Mouse (Mus musculus) stomach, embryonic 14.5 days (tissue): Measurements from ENCODE around the gene Klk12. TPM values are rescaled to one million over a fixed set of nuclear protein-coding genes. Genes with fewer than 3 reads are reported as not detected.
A peak's percentile ranks its signal among the peaks of the same experiment; 100 is the strongest.

Experiments
- ATAC-seq: fragments of 200-750 bp; cut with Nextera tagmentation; 2 replicates; pipeline ENCODE4 v1.8.0; 2017; ENCODE audit warnings: low read depth, moderate TSS enrichment; ENCODE audit not compliant: insufficient number of reproducible peaks, insufficient read depth, low FRiP score
- H3K27ac ChIP-seq: fragments of 300-500 bp; sonication (generic); 2 replicates; pipeline ENCODE4 v1.5.1; 2014; ENCODE audit warnings: mild to moderate bottlenecking, low read length, moderate library complexity, mixed read lengths
- H3K27me3 ChIP-seq: fragments of 300-500 bp; sonication (generic); 2 replicates; pipeline ENCODE4 v1.6.1; 2014; ENCODE audit warnings: low read length, control low read depth, mixed read lengths; ENCODE audit not compliant: control insufficient read depth, insufficient read depth
- H3K36me3 ChIP-seq: fragments of 300-500 bp; sonication (generic); 2 replicates; pipeline ENCODE4 v1.6.1; 2014; ENCODE audit warnings: mild to moderate bottlenecking, control low read depth, low read length, moderate library complexity, mixed read lengths; ENCODE audit not compliant: control insufficient read depth, insufficient read depth
- H3K4me1 ChIP-seq: fragments of 300-500 bp; sonication (generic); 2 replicates; pipeline ENCODE4 v1.6.1; 2014; ENCODE audit warnings: low read length, control low read depth, mixed read lengths; ENCODE audit not compliant: control insufficient read depth, insufficient read depth
- H3K4me2 ChIP-seq: fragments of 300-500 bp; sonication (generic); replicated peaks from 2 replicates; pipeline ENCODE4 v1.6.1; 2014; ENCODE audit warnings: low read depth, low read length, control low read depth
- H3K4me3 ChIP-seq: fragments of 300-500 bp; sonication (generic); 2 replicates; pipeline ENCODE4 v1.5.1; 2014; ENCODE audit warnings: low read depth, low read length, control low read depth
- H3K9ac ChIP-seq: fragments of 300-500 bp; sonication (generic); replicated peaks from 2 replicates; pipeline ENCODE4 v1.6.1; 2014; ENCODE audit warnings: low read depth, mild to moderate bottlenecking, control low read depth, low read length, moderate library complexity, mixed read lengths
- H3K9me3 ChIP-seq: fragments of 300-500 bp; sonication (generic); 2 replicates; pipeline ENCODE4 v1.6.1; 2016; ENCODE audit warnings: low read depth, low read length, control low read depth; ENCODE audit not compliant: control insufficient read depth
- WGBS: fragments of 180-500 bp; shearing (Covaris S2); extraction: QIAGEN DNeasy Blood & Tissue Kit; methylation state at CpG from one replicate; pipeline ENCODE4 v1.1.7; 2014; 5-methylcytosine and 5-hydroxymethylcytosine counted together
- polyA plus RNA-seq: library from polyadenylated mRNA; unstranded; fragments of >200 nt; fragmentation: Nextera tagmentation; extraction: Ambion mirVana; gene quantifications from 2 replicates; pipeline ENCODE4 v1.2.1, GENCODE M21; 2014

Klk12 gene
- polyA plus RNA-seq, 1 experiment from 2014 or later = 0.27 TPM

GRCm38 (mm10) chr7:43782275-43783265 is 13.9 kb downstream of the Klk12 start:
- peak overlapping the region; percentile 25 for H3K4me3 ChIP-seq
- H3K4me1 ChIP-seq = 0 out of 2 replicates have a peak, but pooled peaks cover 5% of the 10 kb centered on the region
- H3K27me3 ChIP-seq = no peaks in the 10 kb centered on the region
- peak overlapping the region; percentile 21; the same call in 1 of the 2 replicates for H3K9ac ChIP-seq
- no peaks in the 10 kb centered on the region for H3K9me3 ChIP-seq
- 8% methylated on average over 36 of the region's 36 CpGs for WGBS
- H3K36me3 ChIP-seq = no peaks in the 10 kb centered on the region
- no peak overlapping the region for H3K27ac ChIP-seq
- ATAC-seq = peak; percentile 79
- peak overlapping the region; percentile 65 for H3K4me2 ChIP-seq

- Histone ChIP-seq H3K4me2 (no peak overlapping the region), H3K36me3 (no peaks in the 10 kb centered on the region), H3K9ac (no peak overlapping the region), H3K27ac (no peak overlapping the region), H3K9me3 (no peaks in the 10 kb centered on the region), H3K27me3 (no peaks in the 10 kb centered on the region), H3K4me3 (no peak overlapping the region), H3K4me1 (0 out of 2 replicates have a peak, but pooled peaks cover 5% of the 10 kb centered on the region)
- WGBS = 95% methylated on average over 1 of the region's 1 CpGs
- no peak for ATAC-seq
These were observed 16.6 kb downstream of the Klk12 start for GRCm38 (mm10) chr7:43785286-43785685.

DNA sequence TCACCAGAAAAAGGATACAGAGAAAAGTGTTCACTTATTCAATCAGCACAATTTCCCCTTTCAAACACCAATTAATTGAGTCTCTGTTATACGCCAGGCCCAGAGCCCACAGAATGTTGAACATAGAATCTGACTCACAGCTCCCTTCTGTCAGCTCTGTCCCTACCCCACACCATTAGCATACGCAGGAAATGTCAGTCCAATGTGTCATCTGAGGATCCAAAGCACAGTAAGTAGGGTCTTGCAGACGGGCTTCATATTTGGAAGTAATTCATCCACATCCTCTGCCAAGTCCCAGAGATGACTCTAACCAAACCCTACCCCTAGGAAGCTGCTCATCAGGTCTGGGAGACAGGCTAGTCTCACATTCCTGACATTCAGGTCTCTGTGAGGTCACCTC is 19.4 kb downstream of the Klk12 start:
- H3K4me2 ChIP-seq = no peak overlapping the region
- ATAC-seq = no peak
- no peaks in the 10 kb centered on the region for H3K27me3 ChIP-seq
- no peak overlapping the region for H3K9ac ChIP-seq
- WGBS = 65% methylated on average over 3 of the region's 3 CpGs
- H3K9me3 ChIP-seq = no peaks in the 10 kb centered on the region
- H3K4me1 ChIP-seq = no peaks in the 10 kb centered on the region
- no peaks in the 10 kb centered on the region for H3K36me3 ChIP-seq
- H3K27ac ChIP-seq = no peak overlapping the region
- H3K4me3 ChIP-seq = no peak overlapping the region

DNA sequence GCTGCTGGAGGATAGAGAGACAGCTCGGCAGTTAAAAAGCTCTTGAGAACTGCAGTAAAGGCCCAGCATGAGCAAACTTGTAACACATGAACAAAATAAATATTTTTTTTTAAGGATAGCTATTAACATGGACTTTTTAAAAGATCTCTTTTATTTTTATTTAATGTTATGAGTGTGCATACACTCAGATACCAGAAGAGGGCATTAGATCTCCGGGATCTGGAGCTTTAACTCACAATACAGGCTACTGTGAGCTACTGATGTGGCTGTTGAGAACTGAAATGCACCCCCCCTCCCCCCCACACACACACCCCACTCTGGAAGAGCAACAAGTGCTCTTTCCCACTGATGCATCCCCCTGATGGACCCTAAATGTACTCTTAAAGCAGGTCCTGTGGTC is 20.6 kb downstream of the Klk12 start:
- Histone ChIP-seq H3K4me3 (no peak overlapping the region), H3K27ac (no peak overlapping the region), H3K9ac (no peak overlapping the region), H3K9me3 (no peaks in the 10 kb centered on the region), H3K4me1 (no peaks in the 10 kb centered on the region), H3K36me3 (no peaks in the 10 kb centered on the region), H3K4me2 (no peak overlapping the region), H3K27me3 (no peaks in the 10 kb centered on the region)
- WGBS = 58% methylated on average over 2 of the region's 2 CpGs
- ATAC-seq = no peak

DNA sequence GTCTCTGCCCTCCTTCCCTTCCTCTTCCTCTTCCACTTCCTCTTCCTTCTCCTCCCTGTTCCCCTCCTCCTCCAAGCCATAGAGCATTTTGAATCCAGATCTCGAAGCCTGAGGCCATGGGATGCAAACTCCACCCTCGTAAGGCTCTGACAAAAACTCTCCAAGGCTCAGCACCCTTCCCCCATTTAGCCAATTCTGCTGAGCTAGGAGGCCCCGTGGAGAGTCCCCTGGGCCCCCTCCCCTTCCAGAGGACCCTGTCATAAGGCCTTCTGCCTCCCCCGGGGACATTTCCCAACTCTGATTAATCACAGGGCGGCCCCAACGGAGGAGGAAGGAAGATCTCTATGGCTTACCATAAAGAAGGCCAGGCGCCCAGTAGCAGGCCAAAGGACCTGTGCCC is 22.9 kb downstream of the Klk12 start, which contains the start of gene Klk9:
Gene Klk9, plus strand, starts transcription at position 301 of the 400 bp plus-strand sequence.
- no peak within 1 kb of the TSS for H3K4me2 ChIP-seq
- no peaks in the 10 kb centered on the region for H3K9me3 ChIP-seq
- no peak within 1 kb of the TSS for H3K9ac ChIP-seq
- 0 out of 2 replicates have a peak, but pooled peaks cover under 1% of the 10 kb centered on the region for H3K27me3 ChIP-seq
- WGBS = 76% methylated on average over 7 of the region's 7 CpGs
- H3K36me3 ChIP-seq = no peaks in the 10 kb centered on the region
- no peak for ATAC-seq
- no peak within 1 kb of the TSS for H3K27ac ChIP-seq
- no peak within 1 kb of the TSS for H3K4me3 ChIP-seq
- H3K4me1 ChIP-seq = no peaks in the 10 kb centered on the region

GRCm38 (mm10) chr7:43796355-43796754 is 27.7 kb downstream of the Klk12 start:
- H3K4me1 ChIP-seq = peaks cover 4% of the 10 kb centered on the region; the same call in 1 of the 2 replicates
- H3K9me3 ChIP-seq = no peaks in the 10 kb centered on the region
- no peak overlapping the region for H3K9ac ChIP-seq
- ATAC-seq = no peak
- H3K4me3 ChIP-seq = peak overlapping the region; percentile 49
- 9% methylated on average over 8 of the region's 8 CpGs for WGBS
- 0 out of 2 replicates have a peak, but pooled peaks cover 3% of the 10 kb centered on the region for H3K27me3 ChIP-seq
- H3K4me2 ChIP-seq = peak overlapping the region; percentile 83
- H3K36me3 ChIP-seq = no peaks in the 10 kb centered on the region
- no peak overlapping the region for H3K27ac ChIP-seq

DNA sequence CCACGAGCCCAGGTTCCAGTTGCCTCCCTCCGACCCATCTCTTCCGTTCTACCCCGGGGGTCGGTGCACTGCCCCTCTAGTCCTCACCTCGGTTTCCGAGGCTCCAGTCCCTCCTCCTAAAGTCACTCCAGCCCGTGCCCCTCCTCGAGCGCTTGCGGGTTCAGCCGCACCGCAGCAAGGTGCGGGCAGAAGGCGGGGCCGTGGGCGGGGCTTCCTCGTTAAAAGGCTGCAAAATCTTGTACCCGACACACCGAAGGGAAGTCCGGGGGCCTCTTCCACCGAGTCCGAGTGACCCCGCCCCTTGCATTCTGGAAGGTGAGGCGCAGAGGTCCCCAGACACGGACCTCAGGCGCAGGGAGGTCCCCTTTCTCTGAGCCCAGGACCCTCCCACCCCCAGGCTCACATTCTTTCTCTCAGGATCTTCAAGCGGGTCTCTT is 28.7 kb downstream of the Klk12 start, which contains the start of gene Klk8:
Gene Klk8, plus strand, starts transcription at position 245 of the 437 bp plus-strand sequence.
- peak; percentile 33 for ATAC-seq
- H3K9ac ChIP-seq = no peak within 1 kb of the TSS; the same call in 1 of the 2 replicates
- no peaks in the 10 kb centered on the region for H3K36me3 ChIP-seq
- under 1% methylated on average over 28 of the region's 28 CpGs for WGBS
- peak within 1 kb of the TSS; percentile 49 for H3K4me3 ChIP-seq
- no peak within 1 kb of the TSS for H3K27ac ChIP-seq
- 0 out of 2 replicates have a peak, but pooled peaks cover 3% of the 10 kb centered on the region for H3K27me3 ChIP-seq
- peaks cover 4% of the 10 kb centered on the region; the same call in 1 of the 2 replicates for H3K4me1 ChIP-seq
- peak within 1 kb of the TSS; percentile 83 for H3K4me2 ChIP-seq
- H3K9me3 ChIP-seq = no peaks in the 10 kb centered on the region

DNA sequence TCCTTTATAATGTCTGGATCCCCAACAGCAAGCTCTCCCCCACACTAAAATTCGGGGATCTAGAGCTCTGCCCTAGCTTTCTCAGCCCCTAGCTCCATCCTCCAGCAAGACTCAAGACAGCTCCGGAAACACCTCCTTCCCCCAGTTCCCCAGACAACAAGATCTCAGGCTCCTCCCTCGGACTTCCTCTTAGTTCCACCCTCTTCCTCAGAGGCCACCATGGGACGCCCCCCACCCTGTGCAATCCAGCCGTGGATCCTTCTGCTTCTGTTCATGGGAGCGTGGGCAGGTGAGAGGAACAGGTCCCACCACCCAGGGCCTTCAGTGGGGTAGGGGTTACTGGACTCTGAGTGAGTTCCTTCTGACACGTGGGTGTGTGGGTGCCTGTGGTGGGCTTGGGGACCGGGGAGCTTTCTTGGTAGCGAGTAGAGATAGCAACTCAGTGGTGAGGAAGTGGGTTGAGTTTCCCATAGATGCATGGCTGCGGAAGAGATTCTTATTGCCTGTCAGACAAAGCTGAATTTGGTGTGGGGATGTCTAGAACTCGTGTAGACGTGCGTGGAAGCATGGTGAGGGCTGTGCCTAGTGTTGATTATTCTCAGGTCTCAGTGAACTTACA is 29.3 kb downstream of the Klk12 start:
- 39% methylated on average over 13 of the region's 13 CpGs for WGBS
- Histone ChIP-seq H3K4me1 (peaks cover 4% of the 10 kb centered on the region; the same call in 1 of the 2 replicates), H3K9me3 (no peaks in the 10 kb centered on the region), H3K27me3 (0 out of 2 replicates have a peak, but pooled peaks cover 3% of the 10 kb centered on the region), H3K27ac (no peak overlapping the region), H3K9ac (no peak overlapping the region), H3K4me2 (peak overlapping the region; percentile 83), H3K4me3 (peak overlapping the region; percentile 49), H3K36me3 (no peaks in the 10 kb centered on the region)
- ATAC-seq = peak; percentile 78
